Mouse (Mus musculus) cortical plate, adult 2 months (tissue): Measurements from ENCODE around the gene Col18a1.

Experiments used
- CTCF ChIP-seq: fragments of 200-500 bp; IDR thresholded peaks from 2 replicates; pipeline ENCODE4 v1.5.1; 2011; ENCODE audit warnings: mild to moderate bottlenecking, control low read depth, low read length; ENCODE audit not compliant: insufficient read depth; ENCODE audit errors: extremely low read depth
- POLR2A ChIP-seq: fragments of 200-500 bp; IDR thresholded peaks from 2 replicates; pipeline ENCODE4 v1.6.1; 2011; ENCODE audit warnings: mild to moderate bottlenecking, low read length, control low read depth; ENCODE audit not compliant: insufficient read depth; ENCODE audit errors: extremely low read depth

DNA sequence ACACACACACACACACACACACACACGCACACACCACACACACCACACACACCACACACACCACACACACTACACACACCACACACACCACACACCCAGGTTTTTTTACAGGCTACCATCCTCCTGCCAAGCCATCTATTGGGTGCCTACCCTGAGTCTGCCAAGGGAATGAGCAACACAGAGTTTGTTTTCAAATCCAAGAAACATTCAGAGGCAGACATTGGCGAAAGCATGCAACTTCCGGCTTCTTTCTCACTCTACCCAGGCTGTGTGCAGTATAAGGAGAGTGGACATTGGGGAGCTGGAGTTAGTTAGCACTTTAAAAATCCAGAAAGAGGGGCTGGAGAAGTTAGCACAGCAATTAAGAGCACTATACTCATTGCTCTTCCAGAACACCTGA lies 157.7 kb downstream of the Col18a1 start:
- TF ChIP-seq CTCF (no peak), POLR2A (no peak)
